Mouse (Mus musculus) c-Kit-positive CD71-negative TER-119-negative erythroid progenitor cells, embryonic 14.5 days (primary cell): Measurements from ENCODE around the gene Spata2l.
"Not testable (repeated sequence)": the region's sequence is repeated elsewhere in the genome, so short reads cannot be mapped to it uniquely, and the experiment has no call there.

ENCODE experiments used
- DNase-seq: peaks from one replicate; pipeline ENCODE4 v3.0.0-alpha.2; 2013; ENCODE audit warnings: low read depth

The Spata2l gene

DNA sequence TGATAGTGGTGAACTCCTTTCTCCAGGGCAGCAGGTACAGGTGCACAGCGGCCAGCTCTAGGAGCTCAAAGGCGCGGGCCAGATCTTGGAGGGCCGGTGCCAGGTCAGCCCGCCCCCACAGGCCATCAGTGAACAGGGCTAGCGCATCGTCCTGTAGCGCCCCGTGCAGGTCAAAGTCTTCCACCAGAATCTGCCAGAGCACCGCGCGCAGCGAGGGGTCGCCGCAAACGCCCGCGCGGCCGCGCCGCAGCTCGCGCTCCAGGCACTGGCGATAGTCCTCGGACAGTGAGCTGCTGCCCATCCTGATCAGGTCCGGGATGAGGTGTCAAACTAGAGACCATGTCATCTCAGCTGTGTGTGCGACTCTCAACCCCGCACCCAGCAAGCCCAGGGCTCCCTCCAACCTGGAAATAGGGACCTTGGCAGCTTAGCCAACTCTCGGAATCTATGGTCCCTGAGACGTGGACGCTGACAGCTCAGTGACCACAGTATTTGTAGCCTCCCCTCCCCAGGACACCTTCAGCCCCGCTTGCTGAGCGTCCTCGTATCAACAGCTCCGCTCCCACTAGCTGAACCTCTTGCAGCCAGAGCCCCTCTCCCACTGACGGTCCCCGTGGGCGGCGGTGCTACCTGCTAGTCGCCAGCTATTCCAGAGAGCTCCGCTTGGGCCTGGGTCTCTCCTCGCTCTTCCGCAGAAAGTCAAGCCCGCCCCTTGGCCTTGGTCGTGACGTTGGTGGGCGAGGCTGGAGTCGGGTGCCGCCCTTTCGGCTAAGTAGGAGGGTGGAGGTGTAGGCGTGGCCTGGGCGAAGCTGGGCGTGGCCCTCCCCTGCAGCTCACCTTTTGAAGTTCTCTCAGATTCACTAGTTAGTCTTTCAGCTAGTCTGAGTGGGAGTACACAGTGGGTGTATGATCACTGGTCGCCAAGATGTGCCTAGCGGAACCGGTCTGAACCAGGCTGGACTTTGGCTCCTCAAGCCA is at the start of gene Spata2l:
Spata2l (minus strand) TSS at position 714 of the 978 bp plus-strand sequence.
- DNase-seq = peak; percentile 79

DNA sequence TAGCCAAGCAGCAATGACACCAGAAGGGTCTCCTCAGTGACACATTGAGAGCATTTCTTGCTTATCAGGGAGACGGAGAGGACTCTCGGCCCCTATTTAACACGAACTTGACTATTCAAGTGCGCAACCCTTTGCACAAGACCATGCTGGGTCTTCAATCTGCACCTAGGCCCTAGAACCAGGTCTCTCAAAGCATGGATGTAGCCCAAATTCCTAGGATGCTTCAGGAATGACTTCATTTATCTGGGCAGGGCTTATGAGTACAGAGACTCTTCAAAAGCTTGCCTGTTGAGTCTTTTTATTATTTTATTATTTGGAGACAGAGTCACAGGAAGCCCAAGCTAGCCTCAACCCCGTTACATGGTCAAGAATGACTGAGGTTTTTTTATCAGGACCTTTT is 48.5 kb upstream of the Spata2l start:
- DNase-seq = no peak

DNA sequence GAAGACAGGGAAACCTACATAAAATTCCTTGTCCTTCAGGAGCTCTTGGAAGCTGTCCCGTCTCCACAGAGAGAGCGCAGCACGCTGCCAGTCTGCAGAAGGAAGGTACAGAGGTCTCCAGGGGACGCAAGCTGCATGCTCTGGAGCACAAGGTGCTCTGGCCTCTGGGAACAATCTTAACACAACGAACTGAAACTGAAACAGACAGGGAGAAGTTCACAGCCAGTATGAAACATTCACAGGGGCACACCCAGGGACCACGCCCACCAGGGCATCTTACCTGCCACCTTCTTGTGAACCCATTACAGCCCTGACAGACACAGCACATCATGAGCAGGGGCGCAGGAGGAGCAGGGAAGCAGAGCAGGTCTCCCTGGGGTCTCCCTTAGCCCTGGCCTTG is 48.0 kb upstream of the Spata2l start:
- no peak for DNase-seq

DNA sequence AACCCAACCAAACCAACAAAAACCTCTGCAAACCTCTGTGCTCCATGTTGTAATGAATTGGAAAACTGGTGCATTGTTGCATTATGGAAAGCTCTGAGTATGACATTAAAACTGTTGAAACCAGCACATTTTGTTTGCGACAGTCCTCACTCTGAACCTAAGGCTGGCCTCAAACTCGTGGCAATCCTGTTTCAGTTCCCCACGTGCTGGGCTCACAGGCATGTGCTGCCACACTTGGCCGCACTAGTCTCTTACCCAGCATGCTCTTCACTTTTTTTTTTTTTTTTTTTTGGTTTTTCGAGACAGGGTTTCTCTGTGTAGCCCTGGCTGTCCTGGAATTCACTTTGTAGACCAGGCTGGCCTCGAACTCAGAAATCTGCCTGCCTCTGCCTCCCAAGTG is 47.0 kb upstream of the Spata2l start:
- DNase-seq = not testable (repeated sequence)

DNA sequence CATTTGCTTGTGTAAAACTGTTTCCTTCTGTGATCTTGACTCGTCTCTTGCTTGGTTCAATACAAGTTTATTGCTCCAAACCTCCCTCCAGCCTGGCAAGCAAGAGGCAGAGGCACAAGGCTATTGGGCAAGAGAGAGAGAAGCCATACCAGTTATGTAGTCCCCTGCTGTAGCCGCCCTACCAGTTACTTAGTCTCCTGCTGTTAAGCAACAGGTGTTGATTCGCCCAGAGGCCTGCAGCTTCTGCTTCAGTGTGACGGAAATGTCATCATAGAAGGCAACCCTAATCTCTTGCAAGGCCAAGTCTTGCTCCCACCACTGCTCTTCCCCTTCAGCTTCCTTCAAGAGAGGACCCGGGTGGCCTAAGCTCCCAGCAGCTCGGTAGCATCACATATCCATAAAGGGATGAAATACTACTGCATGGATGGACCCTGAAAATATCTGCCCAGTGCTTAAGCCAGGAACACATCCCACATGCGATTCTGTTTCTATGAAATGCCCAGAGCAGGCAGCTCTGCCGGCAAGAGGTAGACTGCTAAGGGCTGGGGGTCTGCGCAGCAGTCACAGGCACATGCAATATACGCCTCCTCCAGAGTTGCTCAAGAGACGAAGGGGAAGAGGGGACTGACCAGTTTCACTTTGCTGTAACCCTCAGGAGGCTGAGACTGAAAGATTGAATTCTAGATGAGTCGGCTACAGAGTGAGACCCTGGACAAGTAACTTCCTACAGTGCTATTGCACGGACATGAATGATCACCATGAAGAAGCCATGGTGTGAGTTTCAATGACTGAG is 44.5 kb upstream of the Spata2l start:
- DNase-seq = no peak

DNA sequence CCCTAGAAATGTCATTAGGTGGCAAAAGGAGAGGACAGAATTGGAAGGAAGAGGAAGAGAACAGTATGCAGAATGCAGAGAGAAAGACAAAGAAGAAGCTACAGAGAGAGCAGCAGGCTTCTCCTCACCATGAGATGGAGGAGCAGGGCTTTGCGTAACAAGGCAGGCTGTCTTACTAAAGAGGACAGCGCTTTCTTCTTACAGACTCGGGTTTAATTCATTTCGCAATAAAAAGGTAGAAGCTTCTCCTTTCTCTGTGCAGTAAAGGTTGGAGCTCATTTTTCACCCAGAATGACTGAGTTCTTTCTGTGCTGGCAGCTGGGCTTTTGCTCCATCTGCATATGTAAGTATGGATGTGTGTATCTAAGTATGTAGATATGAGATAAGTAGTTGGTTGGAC is 43.8 kb upstream of the Spata2l start:
- DNase-seq = no peak

DNA sequence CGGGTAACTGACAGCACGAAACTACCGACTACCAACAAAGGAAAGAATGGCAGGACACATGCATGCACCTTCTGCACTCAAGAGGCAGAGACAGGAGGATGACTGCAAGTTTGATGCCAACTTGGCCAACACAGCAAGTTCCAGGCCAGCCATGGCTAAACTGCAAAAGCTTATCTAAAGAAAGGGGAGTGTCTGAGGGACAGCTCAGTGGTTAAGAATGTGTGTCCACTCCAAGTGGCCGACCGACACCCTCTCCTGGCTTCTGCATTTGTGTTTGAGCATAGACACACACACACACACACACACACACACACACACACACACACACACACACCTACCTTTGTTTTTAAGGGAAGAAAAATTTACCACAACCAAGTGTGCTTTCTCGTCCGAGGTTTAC is 42.4 kb upstream of the Spata2l start:
- no peak for DNase-seq

DNA sequence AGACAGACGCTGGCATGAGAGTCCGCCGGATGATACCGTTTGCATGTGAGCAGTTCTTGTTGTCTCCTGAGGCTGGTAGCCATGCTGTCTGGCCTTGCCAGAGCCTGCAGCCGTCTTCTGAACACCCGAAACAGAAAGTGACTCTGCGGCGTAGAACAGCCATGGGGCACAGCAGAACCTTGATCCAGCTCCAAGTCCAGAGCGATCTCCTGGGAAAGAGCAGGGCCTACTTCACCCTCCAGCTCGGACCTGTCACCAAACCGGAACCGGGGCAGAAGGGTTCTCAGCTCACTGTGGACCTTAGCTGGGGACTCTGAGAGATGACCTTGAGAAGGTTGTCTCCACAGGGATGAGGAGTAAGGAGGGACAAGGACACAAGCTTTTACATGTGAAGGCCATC is 39.1 kb upstream of the Spata2l start:
- no peak for DNase-seq

DNA sequence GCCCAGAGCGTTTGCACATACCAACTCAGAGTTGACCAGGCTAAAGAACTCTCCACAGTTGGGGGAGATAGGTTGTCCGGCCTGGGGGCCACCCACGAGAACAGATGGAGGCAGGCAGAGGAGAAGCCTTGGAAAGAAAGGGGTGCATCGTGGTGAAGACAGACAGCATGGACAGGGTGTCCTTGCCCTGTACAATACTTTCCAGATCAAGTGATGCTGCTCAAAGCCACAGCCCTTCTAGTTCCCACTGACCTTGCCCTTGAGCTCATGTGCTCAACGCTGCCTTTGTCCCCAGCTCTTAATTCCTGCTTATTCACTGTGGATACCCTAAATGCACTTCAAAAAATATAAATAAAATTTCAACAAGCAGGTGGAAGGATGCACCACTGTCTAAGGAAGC is 38.4 kb upstream of the Spata2l start:
- no peak for DNase-seq

DNA sequence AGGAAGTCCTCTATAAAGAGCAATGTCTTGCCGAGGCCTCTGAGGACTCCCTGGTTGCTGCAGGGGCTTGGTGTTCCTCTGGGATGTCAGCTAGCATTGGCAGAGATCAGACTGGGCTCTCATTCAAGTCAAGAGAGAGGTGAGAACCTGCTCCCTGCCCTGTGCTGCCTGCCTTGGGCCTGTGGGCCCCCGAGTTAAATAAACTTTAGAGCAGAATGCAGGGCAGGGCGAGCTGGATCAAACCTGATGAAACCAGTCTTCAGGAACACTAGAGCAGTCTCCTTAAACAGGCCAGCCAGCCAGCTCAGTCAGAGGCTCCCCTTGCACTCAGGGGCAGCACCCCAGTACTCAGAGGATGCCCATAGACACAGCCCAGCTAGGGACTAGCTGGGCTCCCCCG is 35.9 kb upstream of the Spata2l start:
- no peak for DNase-seq

DNA sequence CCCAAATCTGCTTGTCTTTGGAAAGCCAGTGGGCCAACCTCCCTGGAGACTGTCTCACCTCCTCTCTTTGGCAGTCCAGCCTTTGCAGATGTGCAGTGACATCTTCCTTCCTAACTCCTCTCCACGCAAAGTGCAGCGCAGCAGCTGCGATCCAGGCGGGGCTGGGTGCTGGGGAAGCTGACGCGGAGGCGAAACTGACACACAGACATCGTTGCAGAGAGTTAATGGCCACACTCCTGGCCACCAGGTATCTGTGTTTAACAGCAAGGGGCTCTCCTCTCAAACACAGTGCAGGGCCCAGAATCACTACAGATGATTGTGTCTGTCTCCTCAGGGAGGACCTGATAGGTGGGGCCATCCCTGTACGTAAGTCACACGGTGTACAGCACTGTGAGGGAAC is 35.1 kb upstream of the Spata2l start:
- DNase-seq = no peak

DNA sequence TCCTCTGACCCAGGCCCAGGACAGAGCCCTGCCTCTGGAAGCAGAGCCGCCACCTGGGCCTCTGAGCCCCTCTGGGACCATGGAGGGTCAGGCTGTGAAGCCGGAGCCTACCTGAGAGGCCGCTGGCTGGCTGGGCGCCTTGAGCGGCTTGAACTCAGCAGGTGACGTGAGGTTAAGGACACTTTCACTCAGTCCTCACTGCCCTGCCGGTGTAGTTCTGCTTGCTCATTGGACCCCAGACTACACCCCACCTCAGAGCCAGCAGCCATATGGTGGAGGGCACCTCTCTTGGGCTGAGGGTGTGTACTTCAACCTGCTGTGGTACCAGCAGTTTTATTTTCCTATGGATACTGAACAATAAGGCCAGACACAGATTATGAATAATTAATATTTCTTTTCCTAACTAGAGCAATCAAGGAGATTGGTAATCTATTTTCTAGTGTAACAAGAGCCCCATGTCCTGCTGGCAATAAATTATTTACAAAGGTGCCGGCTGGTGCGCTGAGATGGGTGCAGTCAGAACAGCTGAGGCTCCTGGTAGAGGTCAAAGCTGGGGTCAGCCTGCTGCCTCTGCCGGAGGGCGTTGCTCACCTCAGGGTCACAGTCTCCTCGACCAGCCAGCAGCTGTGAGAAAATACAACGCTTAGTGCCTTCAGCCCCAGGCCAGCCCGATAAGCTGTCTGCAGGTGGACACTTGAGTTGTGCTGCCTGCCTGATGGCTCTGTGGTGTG is 32.1 kb upstream of the Spata2l start:
- DNase-seq = no peak

DNA sequence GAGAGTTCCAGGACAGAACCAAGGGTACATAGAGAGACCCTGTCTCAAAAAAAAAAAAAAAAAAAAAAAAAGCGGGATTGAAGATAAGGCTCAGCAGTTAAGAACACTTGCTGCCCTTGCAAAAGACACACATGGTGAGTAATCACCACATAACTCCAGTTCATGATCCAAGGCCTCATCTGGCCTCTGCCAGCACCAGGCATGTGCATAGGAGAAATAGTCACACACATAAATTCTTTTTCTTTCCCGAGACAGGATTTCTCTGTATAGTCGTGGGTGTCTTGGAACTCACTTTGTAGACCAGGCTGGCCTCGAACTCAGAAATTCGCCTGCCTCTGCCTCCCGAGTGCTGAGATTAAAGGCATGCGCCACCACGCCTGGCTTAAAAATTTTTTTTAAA is 21.6 kb upstream of the Spata2l start:
- not testable (repeated sequence) for DNase-seq

DNA sequence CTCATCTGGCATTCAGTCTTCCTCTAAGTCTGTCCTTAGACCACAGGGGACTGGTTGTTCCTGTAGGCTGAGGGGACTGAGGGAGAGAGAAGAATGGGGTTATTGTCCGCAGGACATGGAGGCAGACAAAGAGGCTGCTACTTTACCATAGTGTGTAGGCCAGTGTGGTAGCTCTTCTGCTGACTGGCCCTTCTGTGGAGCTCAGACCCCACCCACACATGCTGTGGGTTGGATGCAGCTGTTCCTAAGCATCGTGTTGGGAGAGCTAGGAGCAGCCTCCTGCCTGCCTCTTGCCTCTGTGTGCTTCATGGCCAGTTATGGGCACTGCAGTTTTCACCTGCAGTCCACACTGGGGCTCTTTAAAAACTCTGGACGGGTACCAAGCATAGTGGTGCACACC is 21.1 kb upstream of the Spata2l start:
- no peak for DNase-seq

DNA sequence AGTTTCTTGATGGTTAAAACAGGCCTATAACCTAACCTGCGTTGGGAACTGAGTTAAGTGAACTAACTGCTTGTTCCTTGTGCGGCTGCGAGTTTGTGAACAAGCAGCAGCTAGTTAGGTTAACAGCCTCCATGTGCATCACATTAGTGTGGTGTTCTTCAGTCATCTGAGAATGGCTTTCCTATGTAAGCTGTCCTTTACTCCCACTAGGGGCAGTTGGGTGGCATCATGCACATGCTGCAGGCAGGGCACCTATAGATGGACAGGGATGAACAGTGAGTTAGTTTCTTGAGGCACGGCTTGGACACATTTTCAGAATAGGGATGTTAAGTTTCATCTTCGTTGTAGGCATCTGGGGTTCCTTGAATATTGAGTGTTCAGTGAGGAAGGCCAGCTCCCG is 19.1 kb upstream of the Spata2l start:
- no peak for DNase-seq

DNA sequence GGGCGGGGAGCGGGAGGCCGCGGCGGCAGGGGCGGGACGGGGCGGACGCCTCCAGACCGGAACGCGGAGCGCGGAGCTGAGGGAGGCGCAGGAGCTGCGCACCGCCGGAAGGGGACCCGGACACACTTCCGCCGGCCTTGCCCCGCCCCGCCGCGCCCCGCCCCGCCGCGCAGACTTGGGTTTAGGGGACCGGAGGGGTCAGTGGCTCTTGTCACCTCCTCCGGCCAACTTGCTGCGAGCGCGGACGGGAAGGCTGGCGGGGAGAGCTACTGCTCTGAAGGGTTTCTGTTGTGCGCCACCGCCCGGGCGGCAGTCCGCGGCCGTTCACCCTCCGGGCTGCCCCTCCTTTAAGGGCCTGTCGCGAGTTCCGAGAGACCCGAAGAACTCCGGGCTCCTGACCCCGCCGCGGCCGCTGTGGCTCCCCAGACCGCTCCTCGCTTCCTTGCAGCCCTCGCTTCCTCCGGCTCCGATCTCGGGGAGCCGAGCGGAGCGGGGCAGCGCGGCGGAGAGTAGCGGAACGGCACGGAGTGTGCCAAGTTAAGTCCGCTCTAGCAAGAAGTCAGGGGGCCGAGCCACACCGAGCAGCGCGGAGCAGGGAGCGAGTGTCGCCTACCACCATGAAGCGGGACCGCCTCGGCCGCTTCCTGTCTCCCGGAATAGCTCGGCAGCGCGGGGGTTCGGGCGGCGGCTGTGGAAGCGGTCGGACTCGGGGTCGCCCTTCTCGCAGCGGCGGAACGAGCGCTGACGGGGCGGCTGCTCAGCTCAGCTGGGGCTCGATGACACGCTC is 18.3 kb upstream of the Spata2l start, which contains the start of the genes Zfp276 and Vps9d1:
Zfp276 (plus strand) TSS at position 97 of the 787 bp plus-strand sequence.
Vps9d1 (minus strand) TSS at position 250 of the 787 bp plus-strand sequence.
- DNase-seq = peak; percentile 68

DNA sequence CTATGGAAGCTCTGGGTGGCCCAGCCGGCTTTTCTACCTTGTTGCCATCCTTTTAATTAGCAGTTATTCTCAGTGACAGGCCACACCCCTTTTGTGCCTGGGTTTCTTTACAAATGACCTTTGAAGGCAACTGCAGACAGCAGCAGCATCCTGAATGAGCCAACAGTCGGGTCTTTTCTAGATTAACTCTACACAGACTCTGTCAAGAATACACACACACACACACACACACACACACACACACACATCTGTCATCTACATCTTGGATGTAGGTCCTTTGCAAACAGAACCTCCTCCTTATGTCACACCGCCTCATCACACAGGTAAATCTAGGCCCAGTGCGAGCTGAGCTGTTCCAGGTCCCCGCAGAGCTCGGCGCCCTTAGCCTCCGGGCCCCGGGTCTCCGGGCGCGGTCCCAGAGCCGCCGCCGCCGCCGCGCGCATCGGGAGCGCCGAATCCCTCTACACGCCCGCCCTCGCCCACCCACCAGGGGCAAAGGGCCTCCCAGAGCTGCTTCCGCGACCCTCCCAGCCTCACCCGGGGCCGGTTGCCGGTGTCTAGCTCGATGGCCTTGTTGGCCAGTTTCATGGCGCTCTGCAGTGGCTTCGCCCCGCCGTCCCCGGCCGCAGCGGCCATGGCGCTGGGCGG is 17.5 kb upstream of the Spata2l start:
- DNase-seq = no peak

DNA sequence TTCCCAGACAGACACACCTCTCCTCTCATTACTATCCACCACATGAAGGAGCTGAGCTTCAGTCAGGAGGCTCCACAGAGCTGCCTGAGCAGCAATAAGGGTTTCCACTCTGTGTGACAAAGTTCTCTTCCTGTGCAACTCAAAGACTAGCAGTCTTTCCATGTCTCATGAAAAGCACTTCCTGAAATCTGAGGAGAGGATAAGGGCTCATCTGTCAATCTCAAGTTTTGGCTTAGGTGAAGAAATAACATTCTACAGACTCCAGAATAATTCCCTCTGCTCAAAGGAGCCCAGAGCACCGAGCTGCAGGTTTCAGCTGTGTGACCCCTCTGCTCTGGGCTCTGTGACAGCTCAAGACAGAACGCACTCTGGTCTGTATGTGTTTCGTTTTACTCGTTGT is 16.9 kb upstream of the Spata2l start:
- DNase-seq = no peak

DNA sequence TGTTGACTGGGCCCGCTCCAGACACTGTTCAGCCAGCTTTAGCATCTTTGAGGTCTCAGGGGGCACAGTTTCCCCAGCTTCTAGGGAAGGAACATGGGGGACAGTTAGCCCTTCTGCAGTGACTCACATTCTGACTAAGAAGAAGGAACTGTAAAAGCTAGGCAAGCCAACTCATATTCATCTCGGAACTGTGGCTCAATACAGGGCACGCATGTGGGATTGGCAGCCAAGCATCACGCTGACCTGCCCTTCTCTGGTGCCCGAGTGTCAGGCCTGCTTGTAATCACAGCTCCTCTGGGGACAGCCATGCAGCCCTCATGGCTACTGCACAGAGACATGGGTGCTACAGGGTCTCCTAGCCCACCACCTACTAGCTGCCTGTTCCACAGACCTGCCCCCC is 14.9 kb upstream of the Spata2l start:
- DNase-seq = no peak

DNA sequence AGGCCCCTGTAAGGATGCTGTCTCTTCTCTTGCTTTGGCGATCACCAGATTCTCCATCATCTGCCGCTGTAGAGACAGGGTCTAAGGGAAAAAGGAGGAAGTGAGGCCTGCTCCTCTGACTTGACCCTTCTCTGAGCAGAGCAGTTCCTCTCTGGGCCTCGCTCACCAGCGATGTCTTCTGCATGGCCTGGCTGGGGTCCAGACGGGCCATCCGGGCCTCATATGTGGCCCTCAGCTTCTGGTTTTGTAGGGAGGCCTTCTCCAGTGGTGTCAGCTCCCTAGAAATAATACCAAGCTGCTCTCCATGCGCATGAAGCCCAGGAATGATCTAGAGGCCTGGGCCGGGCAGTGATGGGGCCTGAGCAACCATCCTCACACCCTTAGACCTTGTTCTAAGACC is 12.6 kb upstream of the Spata2l start:
- no peak for DNase-seq

DNA sequence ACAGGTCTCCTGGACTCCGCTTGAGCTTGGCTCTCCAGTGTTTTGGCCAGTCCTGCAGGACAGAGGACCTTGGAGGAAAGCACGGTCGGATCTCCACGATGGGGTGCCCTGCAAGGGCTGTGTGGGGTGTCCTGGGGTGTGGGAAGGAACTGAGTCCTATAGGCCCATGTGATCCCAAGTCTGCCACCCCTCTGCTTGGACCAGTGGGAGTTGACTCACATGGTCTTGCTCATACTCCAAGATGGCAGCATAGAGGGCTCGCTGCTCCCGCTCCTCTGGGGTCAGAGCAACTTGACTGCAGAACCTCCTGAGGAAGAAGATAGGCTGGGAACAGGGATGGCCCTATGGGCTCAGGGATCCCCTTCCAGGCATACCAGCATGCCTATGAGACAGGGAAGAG is 11.7 kb upstream of the Spata2l start:
- DNase-seq = no peak
